Mouse (Mus musculus) CH12F3 (cell line): ENCODE measurements around the gene Syt2.

Experiments used
- in situ Hi-C: fragments of 300-500 bp; cut with MboI; formaldehyde crosslinking; loops from 2 replicates; pipeline ENCODE4 v1.14.3; 2020; ENCODE audit warnings: low sequenced_read_pairs

Syt2 gene

GRCm38 (mm10) chr1:134646261-134646962, at the start of gene Syt2:
TSS of gene Syt2 (plus strand) at chr1:134646677.
- in situ Hi-C loops, result no loop called here

- in situ Hi-C loops, result no loop called here
These were observed 49.0 kb upstream of the Syt2 start for GRCm38 (mm10) chr1:134597339-134598054.

- in situ Hi-C loops, result no loop called here
These were observed 42.4 kb upstream of the Syt2 start for GRCm38 (mm10) chr1:134604086-134604485.

GRCm38 (mm10) chr1:134605670-134606069, 40.8 kb upstream of the Syt2 start:
- in situ Hi-C loops, result no loop called here

GRCm38 (mm10) chr1:134606381-134606780, 40.1 kb upstream of the Syt2 start:
- in situ Hi-C loops, result no loop called here

GRCm38 (mm10) chr1:134607279-134607678, 39.2 kb upstream of the Syt2 start:
- in situ Hi-C loops, result no loop called here

- in situ Hi-C loops, result no loop called here
These were observed 37.3 kb upstream of the Syt2 start for GRCm38 (mm10) chr1:134609172-134609571.

- in situ Hi-C loops, result no loop called here
These were observed 31.9 kb upstream of the Syt2 start for GRCm38 (mm10) chr1:134614554-134614953.

- in situ Hi-C loops, result no loop called here
These were observed 31.5 kb upstream of the Syt2 start for GRCm38 (mm10) chr1:134614988-134615387.

- in situ Hi-C loops, result no loop called here
These were observed 28.8 kb upstream of the Syt2 start for GRCm38 (mm10) chr1:134617656-134618055.

GRCm38 (mm10) chr1:134625325-134625724, 21.2 kb upstream of the Syt2 start:
- in situ Hi-C loops, result no loop called here

GRCm38 (mm10) chr1:134629455-134629854, 17.0 kb upstream of the Syt2 start:
- in situ Hi-C loops, result no loop called here

GRCm38 (mm10) chr1:134634296-134634695, 12.2 kb upstream of the Syt2 start:
- in situ Hi-C loops, result no loop called here

GRCm38 (mm10) chr1:134636245-134636644, 10.2 kb upstream of the Syt2 start:
- in situ Hi-C loops, result no loop called here

- in situ Hi-C loops, result no loop called here
These were observed 9.8 kb upstream of the Syt2 start for GRCm38 (mm10) chr1:134636684-134637083.

GRCm38 (mm10) chr1:134638041-134638440, 8.4 kb upstream of the Syt2 start:
- in situ Hi-C loops, result no loop called here

GRCm38 (mm10) chr1:134638522-134638921, 8.0 kb upstream of the Syt2 start:
- in situ Hi-C loops, result no loop called here

- in situ Hi-C loops, result no loop called here
These were observed 7.0 kb upstream of the Syt2 start for GRCm38 (mm10) chr1:134639460-134639859.

GRCm38 (mm10) chr1:134641507-134641906, 5.0 kb upstream of the Syt2 start:
- in situ Hi-C loops, result no loop called here

- in situ Hi-C loops, result no loop called here
These were observed 2.8 kb upstream of the Syt2 start for GRCm38 (mm10) chr1:134643702-134644101.

GRCm38 (mm10) chr1:134645408-134646200, 873 bp upstream of the Syt2 start:
- in situ Hi-C loops, result no loop called here

GRCm38 (mm10) chr1:134646963-134647282, 446 bp downstream of the Syt2 start:
- in situ Hi-C loops, result no loop called here
